Mouse (Mus musculus): ENCODE measurements at regions not wholly inside any gene's neighbourhood (a gene's known extent, or its start where the extent isn't known, plus 50 kb on each side); places are given as distances from the start of the nearest gene placed in this dataset.
A peak's percentile ranks its signal among the peaks of the same experiment; 100 is the strongest.
"Not testable (repeated sequence)": the region's sequence is repeated elsewhere in the genome, so short reads cannot be mapped to it uniquely, and the experiment has no call there.

DNA sequence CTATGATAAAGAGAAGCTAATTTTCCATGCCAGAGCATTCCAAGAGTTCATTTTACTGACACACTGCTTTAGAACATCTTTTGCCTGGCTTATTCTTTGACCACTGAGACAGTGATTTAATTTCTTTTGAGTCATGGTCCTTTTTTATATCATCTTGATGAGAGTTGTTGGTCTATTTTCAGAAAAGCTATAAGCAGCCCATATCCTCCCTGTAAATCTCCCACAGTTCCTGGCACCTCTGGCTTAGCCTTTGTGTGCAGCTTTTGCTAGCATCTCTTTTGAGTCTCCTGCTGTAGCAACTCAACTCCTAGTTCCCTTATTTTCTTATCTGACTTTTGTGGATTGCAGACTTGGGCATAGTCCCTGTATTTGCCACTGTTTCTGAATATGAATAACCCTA lies 207.5 kb upstream of the 4931417E11Rik start:
- DNase-seq (ENCODE audit: extremely low spot score in 1 of 2, low spot score in 1 of 2) = no peak

GRCm38 (mm10) chr6:73669401-73669800 lies 199.9 kb upstream of the 4931417E11Rik start:
- no peak for DNase-seq (ENCODE audit: extremely low spot score in 1 of 2, low spot score in 1 of 2)

GRCm38 (mm10) chr6:73658988-73659387 lies 189.5 kb upstream of the 4931417E11Rik start:
- no peak for DNase-seq (ENCODE audit: extremely low spot score in 1 of 2, low spot score in 1 of 2)

GRCm38 (mm10) chr6:73645378-73645777 lies 175.9 kb upstream of the 4931417E11Rik start:
- DNase-seq (ENCODE audit: extremely low spot score in 1 of 2, low spot score in 1 of 2) = no peak

GRCm38 (mm10) chr6:73644778-73645267 lies 175.4 kb upstream of the 4931417E11Rik start:
- peak in 1 of 2 experiments; percentile 21 for DNase-seq (ENCODE audit: extremely low spot score in 1 of 2, low spot score in 1 of 2)

DNA sequence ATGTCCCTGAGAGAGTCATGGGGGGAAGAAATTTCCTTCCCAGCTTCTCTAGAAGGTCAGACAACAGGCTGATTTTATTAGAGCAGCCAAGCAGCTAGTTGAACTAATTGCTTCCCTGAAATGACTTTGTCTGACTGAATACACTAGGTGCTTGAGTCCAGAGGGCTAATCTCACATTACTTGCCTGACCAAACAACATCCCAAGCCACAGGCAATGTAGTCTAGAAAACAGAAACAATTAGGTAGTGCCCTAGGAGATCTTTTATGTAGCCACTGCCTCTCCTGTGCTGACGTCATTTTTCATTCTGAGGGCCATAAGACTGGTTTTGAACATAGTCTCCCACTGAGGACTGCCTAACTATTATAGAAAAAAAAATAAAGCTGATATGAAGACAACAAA lies 159.1 kb upstream of the 4931417E11Rik start:
- no peak for DNase-seq (ENCODE audit: extremely low spot score in 1 of 2, low spot score in 1 of 2)

- no peak for DNase-seq (ENCODE audit: extremely low spot score in 1 of 2, low spot score in 1 of 2)
Measured at GRCm38 (mm10) chr6:73626451-73626850, 157.0 kb upstream of the 4931417E11Rik start.

DNA sequence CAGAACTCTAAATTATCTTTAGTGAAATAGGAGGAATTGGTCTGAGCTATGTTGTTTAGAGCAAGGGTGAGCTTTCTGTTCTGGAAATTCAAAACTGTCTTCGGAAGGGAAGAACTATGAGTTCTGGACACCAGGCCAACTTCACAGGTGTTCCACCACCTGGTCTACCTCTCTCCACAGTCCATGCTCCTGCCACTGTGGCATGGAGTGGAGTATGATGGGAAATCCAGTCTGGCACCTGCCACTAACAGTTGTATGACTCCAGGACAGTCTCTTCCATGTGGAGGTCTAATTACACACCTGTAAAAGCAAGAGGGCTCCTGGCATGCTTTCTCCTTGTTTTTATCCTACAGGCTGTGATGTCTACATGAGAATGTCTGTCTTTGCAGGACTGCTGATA lies 154.7 kb upstream of the 4931417E11Rik start:
- DNase-seq (ENCODE audit: extremely low spot score in 1 of 2, low spot score in 1 of 2) = no peak

GRCm38 (mm10) chr6:73621839-73622426 lies 152.5 kb upstream of the 4931417E11Rik start:
- no peak for DNase-seq (ENCODE audit: extremely low spot score in 1 of 2, low spot score in 1 of 2)

DNA sequence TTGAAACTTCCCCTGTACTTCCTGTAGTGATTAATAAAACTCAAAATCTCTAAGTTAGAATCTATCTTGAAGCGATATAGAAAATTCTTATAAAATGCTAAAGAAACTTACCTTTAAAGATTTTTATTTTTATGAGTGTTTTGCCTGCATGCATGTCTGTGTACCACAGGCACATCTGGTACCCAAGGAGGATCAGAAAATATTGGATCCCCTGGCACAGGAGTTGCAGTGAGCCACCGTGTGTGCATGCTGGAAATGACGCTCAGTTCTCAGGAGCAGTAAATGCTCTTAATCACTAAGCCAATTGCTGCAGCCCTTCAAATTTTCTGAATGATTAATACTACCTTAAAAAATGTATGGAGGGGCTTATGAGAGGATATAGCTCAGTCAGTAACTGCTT lies 142.8 kb upstream of the 4931417E11Rik start:
- DNase-seq (ENCODE audit: extremely low spot score in 1 of 2, low spot score in 1 of 2) = no peak

DNA sequence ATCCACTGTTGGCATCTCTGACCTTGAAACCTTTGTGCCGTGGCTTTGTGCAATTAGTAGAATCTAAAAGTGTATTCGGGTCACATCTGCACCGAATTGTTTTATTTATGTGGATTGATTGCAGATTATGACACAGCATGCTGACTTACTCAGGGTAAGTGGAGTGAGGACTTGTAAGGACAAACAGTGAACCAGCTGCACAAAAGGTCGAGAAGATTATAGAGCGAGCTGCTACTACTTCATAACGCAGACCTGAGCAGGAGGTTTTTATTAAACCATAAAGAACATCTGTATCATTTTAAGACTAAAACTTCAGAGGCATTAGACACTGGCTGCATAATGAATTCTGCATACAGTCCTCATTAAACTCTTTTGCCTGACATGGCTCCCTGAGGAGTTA lies 142.4 kb upstream of the 4931417E11Rik start:
- no peak for DNase-seq (ENCODE audit: extremely low spot score in 1 of 2, low spot score in 1 of 2)

DNA sequence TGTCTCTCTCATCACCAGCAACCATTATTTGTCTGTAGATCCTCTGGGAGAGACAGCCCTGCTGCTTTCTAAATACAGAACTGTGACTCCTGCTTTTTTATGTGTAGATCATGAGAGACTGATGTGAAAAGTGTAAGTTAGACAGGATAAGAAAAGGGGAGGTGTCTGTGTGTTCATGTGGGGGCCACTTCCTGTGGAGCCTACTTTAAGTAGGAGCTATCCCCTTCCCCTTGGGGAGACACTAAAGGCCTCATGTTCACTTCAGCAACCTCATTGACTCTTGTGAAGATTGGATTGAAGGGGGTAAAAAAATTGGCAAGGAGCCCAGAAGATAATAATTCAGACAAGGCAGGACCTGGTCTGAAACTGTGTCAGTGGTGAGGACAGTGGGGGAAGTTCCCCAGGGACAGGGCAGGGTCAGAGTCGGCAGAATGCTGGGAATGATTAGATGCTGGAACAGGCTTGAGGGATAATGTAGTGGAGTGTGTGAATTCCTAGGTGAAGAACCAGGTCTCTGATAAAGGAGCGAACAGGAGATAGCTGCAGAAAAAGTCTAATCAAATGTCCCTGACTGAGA lies 140.7 kb upstream of the 4931417E11Rik start:
- DNase-seq (ENCODE audit: extremely low spot score in 1 of 2, low spot score in 1 of 2) = no peak

- DNase-seq (ENCODE audit: extremely low spot score in 1 of 2, low spot score in 1 of 2) = no peak
Measured at GRCm38 (mm10) chr6:73587686-73588085, 118.2 kb upstream of the 4931417E11Rik start.

DNA sequence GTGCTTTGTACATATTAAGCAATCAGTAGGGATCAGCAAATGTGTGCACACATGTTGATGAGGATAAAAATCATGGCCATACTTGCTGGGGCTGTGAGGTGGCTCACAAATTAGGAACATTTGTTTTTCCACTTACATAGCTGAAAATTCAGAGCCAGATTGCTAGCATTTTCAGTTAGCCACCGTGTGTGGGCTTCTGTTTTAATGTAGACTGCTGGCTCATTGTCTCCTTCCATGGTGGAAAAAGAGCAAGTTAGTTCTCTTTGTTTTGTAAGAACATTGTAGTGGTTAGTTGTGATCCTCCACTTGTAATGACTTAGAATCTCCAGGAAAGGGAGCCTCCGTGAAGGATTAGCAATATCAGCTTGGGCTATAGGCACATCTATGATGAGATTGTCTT lies 107.2 kb upstream of the 4931417E11Rik start:
- no peak for DNase-seq (ENCODE audit: extremely low spot score in 1 of 2, low spot score in 1 of 2)

DNA sequence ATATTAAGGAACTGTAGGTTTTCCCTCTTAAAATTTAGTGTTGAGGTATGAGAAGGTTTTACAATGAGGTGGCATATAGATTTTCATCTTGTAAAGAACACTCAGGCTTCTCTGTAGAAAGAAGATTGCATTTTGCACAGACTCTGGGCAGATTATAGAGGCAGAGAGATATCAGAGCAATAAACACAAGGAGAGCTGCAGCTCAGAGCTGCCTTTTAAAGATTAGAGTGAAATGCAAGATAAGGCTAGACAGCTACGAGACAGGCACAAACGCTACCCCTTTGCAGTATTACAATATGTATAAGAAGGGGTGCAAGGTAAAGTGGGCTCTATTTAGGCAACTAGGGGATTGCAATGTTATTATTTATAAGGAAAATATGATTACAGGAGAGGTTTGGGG lies 90.5 kb upstream of the 4931417E11Rik start:
- no peak for DNase-seq (ENCODE audit: extremely low spot score in 1 of 2, low spot score in 1 of 2)

GRCm38 (mm10) chr6:73530559-73530958 lies 61.1 kb upstream of the 4931417E11Rik start:
- DNase-seq (ENCODE audit: extremely low spot score in 1 of 2, low spot score in 1 of 2) = no peak

DNA sequence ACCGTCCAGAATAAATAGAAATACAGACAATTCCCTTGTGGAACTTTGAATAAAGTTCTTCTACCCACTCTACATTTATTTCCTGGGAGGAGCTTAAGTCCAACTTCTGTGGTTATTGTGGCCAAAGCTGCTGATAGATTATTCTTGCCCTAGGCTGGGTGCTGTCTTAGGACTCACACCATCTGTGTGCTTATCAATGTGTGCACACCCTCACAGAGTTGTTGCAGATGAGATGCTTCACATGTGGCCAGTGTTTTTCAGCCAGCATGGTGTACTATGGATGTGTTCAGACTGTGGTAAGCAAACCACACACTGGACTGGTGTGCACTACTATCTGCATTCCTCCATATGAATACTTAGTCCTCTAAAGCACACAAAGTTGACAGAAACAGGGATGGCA lies 60.6 kb upstream of the 4931417E11Rik start:
- DNase-seq (ENCODE audit: extremely low spot score in 1 of 2, low spot score in 1 of 2) = no peak

- DNase-seq (ENCODE audit: extremely low spot score in 1 of 2, low spot score in 1 of 2) = no peak
Measured at GRCm38 (mm10) chr6:73523658-73524057, 54.2 kb upstream of the 4931417E11Rik start.

DNA sequence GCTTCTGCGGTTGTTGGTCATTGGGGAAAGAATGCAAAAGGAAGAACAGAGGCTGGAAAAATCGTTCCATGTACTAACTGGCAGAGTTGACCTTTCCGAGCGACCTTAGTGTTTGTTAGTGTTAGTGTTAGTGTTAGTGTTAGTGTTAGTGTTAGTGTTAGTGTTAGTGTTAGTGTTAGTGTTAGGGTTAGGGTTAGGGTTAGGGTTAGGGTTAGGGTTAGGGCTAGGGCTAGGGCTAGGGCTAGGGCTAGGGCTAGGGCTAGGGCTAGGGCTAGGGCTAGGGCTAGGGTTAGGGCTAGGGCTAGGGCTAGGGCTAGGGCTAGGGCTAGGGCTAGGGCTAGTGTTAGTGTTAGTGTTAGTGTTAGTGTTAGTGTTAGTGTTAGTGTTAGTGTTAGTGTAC lies 50.4 kb upstream of the 4931417E11Rik start:
- DNase-seq (ENCODE audit: extremely low spot score in 1 of 2, low spot score in 1 of 2) = not testable (repeated sequence)

All from layer of hippocampus, postnatal 25 days (tissue).